Mouse (Mus musculus): Measurements from ENCODE around the gene Sik1. TPM values are rescaled to one million over a fixed set of nuclear protein-coding genes. Genes with fewer than 3 reads are reported as not detected.

Gene Sik1
- polyA plus RNA-seq, 1 experiment from 2014 or later, result 12.6 TPM

Other genes with a start within 250 kb of the Sik1 start
- gene Cbs, start 218.6 kb downstream of the Sik1 start, polyA plus RNA-seq (2014; fragmentation: Nextera tagmentation; extraction: Ambion mirVana), result 1.5 and 3.8 TPM in 2 replicates
- gene U2af1, start 196.9 kb downstream of the Sik1 start, polyA plus RNA-seq (2014; fragmentation: Nextera tagmentation; extraction: Ambion mirVana), result 230 and 242 TPM in 2 replicates
- gene Cryaa, start 178.0 kb downstream of the Sik1 start, polyA plus RNA-seq (2014; fragmentation: Nextera tagmentation; extraction: Ambion mirVana), result not detected in 2 replicates
- 79.1 and 80.9 TPM in 2 replicates for gene Rrp1b, start 180.3 kb upstream of the Sik1 start, polyA plus RNA-seq (2014; fragmentation: Nextera tagmentation; extraction: Ambion mirVana)
- gene Hsf2bp, start 180.5 kb upstream of the Sik1 start, polyA plus RNA-seq (2014; fragmentation: Nextera tagmentation; extraction: Ambion mirVana), result 0.55 and 0.64 TPM in 2 replicates